8 mouse cellular contexts compared by ENCODE assay signal in genomic region chr8:75093399-75094156, GRCm38 (mm10). TPM values are rescaled to one million over a fixed set of nuclear protein-coding genes. Genes with fewer than 3 reads are reported as not detected.
A peak's percentile ranks its signal among the peaks of the same experiment; 100 is the strongest.
DNase-seq lines count a peak whose midpoint lies in the region; ATAC-seq and TF ChIP-seq lines count a peak whose summit lies in the region.

Gene Hmox1 (plus strand): TSS chr8:75093621.

- peak within 1 kb of the TSS; percentile 79 for H3K4me2 ChIP-seq in limb, embryonic 13.5 days (replicated peaks)
- H3K4me2 ChIP-seq in midbrain, embryonic 15.5 days: peak within 1 kb of the TSS; percentile 88

- peak; percentile 80; the same call in 1 of the 2 replicates for TF ChIP-seq POLR2A in bone marrow, adult 2 months (IDR thresholded peaks at IDR 0.05; ENCODE audit: borderline replicate concordance, control insufficient read depth, low read depth, low read length)
- peak; percentile 100 for TF ChIP-seq POLR2A in embryonic fibroblast, embryonic 13.5 days (IDR thresholded peaks at IDR 0.05; ENCODE audit: low read depth, low read length)

- peak; percentile 92 for ATAC-seq in limb, embryonic 13.5 days (ENCODE audit: low FRiP score, low read depth)
- peak; percentile 94 for ATAC-seq in midbrain, embryonic 15.5 days (replicated peaks)

- peak within 1 kb of the TSS; percentile 80 for H3K9ac ChIP-seq in limb, embryonic 13.5 days
- peak within 1 kb of the TSS; percentile 57 for H3K9ac ChIP-seq in midbrain, embryonic 15.5 days

- DNase-seq in A20 (ENCODE audit: low read depth, low spot score): peak; percentile 94
- DNase-seq in heart, adult 8-10 months (ENCODE audit: low spot score): peak; percentile 93
- DNase-seq in kidney, adult 9 months: peak; percentile 95
- DNase-seq in spleen, adult 18-20 months: peak; percentile 66 to 74

- peak within 1 kb of the TSS; percentile 71 for H3K27ac ChIP-seq in bone marrow, adult 2 months (ENCODE audit: control insufficient read depth, insufficient read depth, low read depth, low read length, poor library complexity)
- H3K27ac ChIP-seq in embryonic fibroblast, embryonic 13.5 days (ENCODE audit: insufficient read depth, low read length): peak within 1 kb of the TSS; percentile 49
- H3K27ac ChIP-seq in limb, embryonic 13.5 days: peak within 1 kb of the TSS; percentile 49
- peak within 1 kb of the TSS; percentile 53; the same call in 1 of the 2 replicates for H3K27ac ChIP-seq in midbrain, embryonic 15.5 days

- no peaks in the 10 kb centered on the region for H3K27me3 ChIP-seq in limb, embryonic 13.5 days
- no peaks in the 10 kb centered on the region for H3K27me3 ChIP-seq in midbrain, embryonic 15.5 days (replicated peaks)

- H3K4me3 ChIP-seq in bone marrow, adult 2 months (replicated peaks; ENCODE audit: control insufficient read depth, low read depth, low read length): peak within 1 kb of the TSS; percentile 86
- peak within 1 kb of the TSS; percentile 83 for H3K4me3 ChIP-seq in embryonic fibroblast, embryonic 13.5 days (ENCODE audit: insufficient read depth, low read length)
- H3K4me3 ChIP-seq in limb, embryonic 13.5 days: peak within 1 kb of the TSS; percentile 67
- H3K4me3 ChIP-seq in midbrain, embryonic 15.5 days: peak within 1 kb of the TSS; percentile 53

- H3K36me3 ChIP-seq in limb, embryonic 13.5 days: peaks cover 24% of the 10 kb centered on the region
- H3K36me3 ChIP-seq in midbrain, embryonic 15.5 days (replicated peaks): no peaks in the 10 kb centered on the region

- 8% methylated on average over 36 of the region's 36 CpGs for WGBS in bone marrow, adult 2 months
- WGBS in limb, embryonic 13.5 days: under 1% methylated on average over 36 of the region's 36 CpGs
- under 1% methylated on average over 36 of the region's 36 CpGs for WGBS in midbrain, embryonic 15.5 days

- TF ChIP-seq CTCF in bone marrow, adult 2 months (IDR thresholded peaks at IDR 0.05; ENCODE audit: control insufficient read depth, insufficient read depth, low read length): no peak
- no peak for TF ChIP-seq CTCF in embryonic fibroblast, embryonic 13.5 days (IDR thresholded peaks at IDR 0.05; ENCODE audit: borderline replicate concordance, insufficient read depth, low read length)

- no peaks in the 10 kb centered on the region for H3K9me3 ChIP-seq in limb, embryonic 13.5 days
- no peaks in the 10 kb centered on the region for H3K9me3 ChIP-seq in midbrain, embryonic 15.5 days

- no peaks in the 10 kb centered on the region; the same call in 1 of the 2 replicates for H3K4me1 ChIP-seq in bone marrow, adult 2 months (ENCODE audit: control insufficient read depth, insufficient read depth, low read length)
- H3K4me1 ChIP-seq in embryonic fibroblast, embryonic 13.5 days (ENCODE audit: control insufficient read depth, insufficient read depth, low read length): peaks cover 14% of the 10 kb centered on the region
- peaks cover 10% of the 10 kb centered on the region for H3K4me1 ChIP-seq in limb, embryonic 13.5 days
- H3K4me1 ChIP-seq in midbrain, embryonic 15.5 days: peaks cover 16% of the 10 kb centered on the region

RNA-seq across cellular contexts. Expression of gene Hmox1, which starts in this region (rescaled TPM):
- polyA plus RNA-seq in bone marrow, adult 2 months (2011; ENCODE audit: insufficient read depth, insufficient read length, low replicate concordance, missing spikeins): 297 and 316 TPM in 2 replicates
- polyA plus RNA-seq in embryonic fibroblast, embryonic 13.5 days (2011; ENCODE audit: insufficient read length, low read depth, missing spikeins): 159 and 170 TPM in 2 replicates
- total RNA-seq in heart, adult 8-10 months (2022): 10 to 100 TPM in 1 of 4 experiments, 1 to 10 TPM in 3; 7.7 to 10.2 (median 9.1) TPM
- 30.6 and 32.0 TPM in 2 replicates for polyA plus RNA-seq in limb, embryonic 13.5 days (2015; fragmentation: Nextera tagmentation; extraction: Ambion mirVana)
- 11.6 and 14.2 TPM in 2 replicates for polyA plus RNA-seq in midbrain, embryonic 15.5 days (2015; fragmentation: Nextera tagmentation; extraction: Ambion mirVana)

Comparison
In these comparisons a context has a peak if more than half of its experiments do, and no peak if none do; other contexts are left out.
1. Peak in every context shown above with its lines: DNase-seq, ATAC-seq, H3K4me3 ChIP-seq and H3K27ac ChIP-seq.